Mouse (Mus musculus): Measurements from ENCODE around the gene Hacd4. TPM values are rescaled to one million over a fixed set of nuclear protein-coding genes. Genes with fewer than 3 reads are reported as not detected.
A peak's percentile ranks its signal among the peaks of the same experiment; 100 is the strongest.

The Hacd4 gene
- polyA plus RNA-seq, 1 experiment, result 136 TPM

GRCm38 (mm10) chr4:88437917-88438316 is 811 bp downstream of the Hacd4 start:
- peak overlapping the region; percentile 72 for H3K4me3 ChIP-seq (ENCODE audit: insufficient read depth, low read length)
- H3K27ac ChIP-seq (ENCODE audit: insufficient read depth, low read depth, low read length), result peak overlapping the region; percentile 71

GRCm38 (mm10) chr4:88437166-88437565 is 1.6 kb downstream of the Hacd4 start:
- H3K4me1 ChIP-seq (ENCODE audit: control insufficient read depth, insufficient read depth, low read length), result peaks cover 30% of the 10 kb centered on the region
- TF ChIP-seq CTCF (IDR thresholded peaks at IDR 0.05; ENCODE audit: low read depth, low read length) (no peak), POLR2A (IDR thresholded peaks at IDR 0.05; ENCODE audit: borderline replicate concordance, low read depth, low read length) (no peak)
- H3K4me3 ChIP-seq (ENCODE audit: insufficient read depth, low read length), result no peak overlapping the region
- H3K27ac ChIP-seq (ENCODE audit: insufficient read depth, low read depth, low read length), result no peak overlapping the region

More at GRCm38 (mm10) chr4:88437917-88438316, 811 bp downstream of the Hacd4 start:
- H3K4me1 ChIP-seq (ENCODE audit: control insufficient read depth, insufficient read depth, low read length), result peaks cover 26% of the 10 kb centered on the region
- no peak for TF ChIP-seq CTCF (IDR thresholded peaks at IDR 0.05; ENCODE audit: low read depth, low read length)
- TF ChIP-seq POLR2A (IDR thresholded peaks at IDR 0.05; ENCODE audit: borderline replicate concordance, low read depth, low read length), result no peak

GRCm38 (mm10) chr4:88436593-88437165 is 2.0 kb downstream of the Hacd4 start:
- H3K27ac ChIP-seq (ENCODE audit: insufficient read depth, low read depth, low read length), result no peak overlapping the region
- peaks cover 33% of the 10 kb centered on the region for H3K4me1 ChIP-seq (ENCODE audit: control insufficient read depth, insufficient read depth, low read length)
- H3K4me3 ChIP-seq (ENCODE audit: insufficient read depth, low read length), result no peak overlapping the region
- TF ChIP-seq POLR2A (IDR thresholded peaks at IDR 0.05; ENCODE audit: borderline replicate concordance, low read depth, low read length) (no peak), CTCF (IDR thresholded peaks at IDR 0.05; ENCODE audit: low read depth, low read length) (no peak)

GRCm38 (mm10) chr4:88432412-88433024 is 6.2 kb downstream of the Hacd4 start:
- Histone ChIP-seq H3K4me1 (ENCODE audit: control insufficient read depth, insufficient read depth, low read length) (peaks cover 18% of the 10 kb centered on the region), H3K27ac (ENCODE audit: insufficient read depth, low read depth, low read length) (peak overlapping the region; percentile 52), H3K4me3 (ENCODE audit: insufficient read depth, low read length) (no peak overlapping the region)
- no peak for TF ChIP-seq CTCF (IDR thresholded peaks at IDR 0.05; ENCODE audit: low read depth, low read length)
- no peak for TF ChIP-seq POLR2A (IDR thresholded peaks at IDR 0.05; ENCODE audit: borderline replicate concordance, low read depth, low read length)

- no peak for TF ChIP-seq POLR2A (IDR thresholded peaks at IDR 0.05; ENCODE audit: borderline replicate concordance, low read depth, low read length)
- TF ChIP-seq CTCF (IDR thresholded peaks at IDR 0.05; ENCODE audit: low read depth, low read length), result no peak
- Histone ChIP-seq H3K4me1 (ENCODE audit: control insufficient read depth, insufficient read depth, low read length) (peaks cover 9% of the 10 kb centered on the region), H3K4me3 (ENCODE audit: insufficient read depth, low read length) (no peak overlapping the region), H3K27ac (ENCODE audit: insufficient read depth, low read depth, low read length) (no peak overlapping the region)
Measured at GRCm38 (mm10) chr4:88427630-88428239, 11.0 kb downstream of the Hacd4 start.

- TF ChIP-seq POLR2A (IDR thresholded peaks at IDR 0.05; ENCODE audit: borderline replicate concordance, low read depth, low read length) (no peak), CTCF (IDR thresholded peaks at IDR 0.05; ENCODE audit: low read depth, low read length) (no peak)
- H3K4me1 ChIP-seq (ENCODE audit: control insufficient read depth, insufficient read depth, low read length), result peaks cover 8% of the 10 kb centered on the region
- H3K4me3 ChIP-seq (ENCODE audit: insufficient read depth, low read length), result no peak overlapping the region
- no peak overlapping the region for H3K27ac ChIP-seq (ENCODE audit: insufficient read depth, low read depth, low read length)
Measured at GRCm38 (mm10) chr4:88424563-88424962, 14.2 kb downstream of the Hacd4 start.

- Histone ChIP-seq H3K4me1 (ENCODE audit: control insufficient read depth, insufficient read depth, low read length) (peaks cover 34% of the 10 kb centered on the region), H3K4me3 (ENCODE audit: insufficient read depth, low read length) (no peak overlapping the region), H3K27ac (ENCODE audit: insufficient read depth, low read depth, low read length) (peak overlapping the region; percentile 63)
- TF ChIP-seq CTCF (IDR thresholded peaks at IDR 0.05; ENCODE audit: low read depth, low read length), result no peak
Measured at GRCm38 (mm10) chr4:88419378-88419777, 19.4 kb downstream of the Hacd4 start.

GRCm38 (mm10) chr4:88415017-88415416 is 23.7 kb downstream of the Hacd4 start:
- Histone ChIP-seq H3K4me3 (ENCODE audit: insufficient read depth, low read length) (no peak overlapping the region), H3K27ac (ENCODE audit: insufficient read depth, low read depth, low read length) (peak overlapping the region; percentile 80), H3K4me1 (ENCODE audit: control insufficient read depth, insufficient read depth, low read length) (peaks cover 50% of the 10 kb centered on the region)
- TF ChIP-seq POLR2A (IDR thresholded peaks at IDR 0.05; ENCODE audit: borderline replicate concordance, low read depth, low read length), result no peak
- TF ChIP-seq CTCF (IDR thresholded peaks at IDR 0.05; ENCODE audit: low read depth, low read length), result no peak

- Histone ChIP-seq H3K4me1 (ENCODE audit: control insufficient read depth, insufficient read depth, low read length) (peaks cover 41% of the 10 kb centered on the region), H3K27ac (ENCODE audit: insufficient read depth, low read depth, low read length) (peak overlapping the region; percentile 51), H3K4me3 (ENCODE audit: insufficient read depth, low read length) (no peak overlapping the region)
- TF ChIP-seq POLR2A (IDR thresholded peaks at IDR 0.05; ENCODE audit: borderline replicate concordance, low read depth, low read length), result no peak
- TF ChIP-seq CTCF (IDR thresholded peaks at IDR 0.05; ENCODE audit: low read depth, low read length), result no peak
Measured at GRCm38 (mm10) chr4:88412331-88412730, 26.4 kb downstream of the Hacd4 start.

GRCm38 (mm10) chr4:88409279-88409678 is 29.4 kb downstream of the Hacd4 start:
- H3K27ac ChIP-seq (ENCODE audit: insufficient read depth, low read depth, low read length), result no peak overlapping the region
- no peak overlapping the region for H3K4me3 ChIP-seq (ENCODE audit: insufficient read depth, low read length)
- TF ChIP-seq CTCF (IDR thresholded peaks at IDR 0.05; ENCODE audit: low read depth, low read length), result no peak
- TF ChIP-seq POLR2A (IDR thresholded peaks at IDR 0.05; ENCODE audit: borderline replicate concordance, low read depth, low read length), result no peak
- H3K4me1 ChIP-seq (ENCODE audit: control insufficient read depth, insufficient read depth, low read length), result peaks cover 28% of the 10 kb centered on the region

Measured in bone marrow macrophage, adult 2 months (primary cell).